Comparison of ENCODE assay signal across 8 mouse cellular contexts in genomic region chr9:31030532-31031413, GRCm38 (mm10). TPM values are rescaled to one million over a fixed set of nuclear protein-coding genes. Genes with fewer than 3 reads are reported as not detected.
A peak's percentile ranks its signal among the peaks of the same experiment; 100 is the strongest.
DNase-seq lines count a peak whose midpoint lies in the region; ATAC-seq and TF ChIP-seq lines count a peak whose summit lies in the region.

Gene Zbtb44, plus strand, starts transcription at chr9:31030644.

- no peaks in the 10 kb centered on the region for H3K9me3 ChIP-seq in kidney, embryonic 14.5 days (ENCODE audit: control insufficient read depth, low read length)
- no peaks in the 10 kb centered on the region for H3K9me3 ChIP-seq in liver, embryonic 14.5 days (ENCODE audit: control insufficient read depth, low read length)
- no peaks in the 10 kb centered on the region for H3K9me3 ChIP-seq in neural tube, embryonic 14.5 days (ENCODE audit: control insufficient read depth, low read length)

- DNase-seq in T-cell, adult 2 months (ENCODE audit: low spot score) = peak; percentile 74
- DNase-seq in embryo, embryonic 11.5 days (ENCODE audit: low read depth, low spot score) = peak; percentile 62
- DNase-seq in gastrocnemius, postnatal 4 days (ENCODE audit: low spot score in 2 of 2) = peak in 1 of 2 experiments; percentile 83
- peak; percentile 45 to 50 (median 45) for DNase-seq in liver, embryonic 14.5 days (ENCODE audit: low read depth in 3 of 3, low spot score in 3 of 3)
- peak; percentile 89 for DNase-seq in thymus, postnatal 4 days

- TF ChIP-seq CTCF in C2C12 (IDR thresholded peaks at IDR 0.05; ENCODE audit: control insufficient read depth, insufficient read depth, insufficient read length) = peak; percentile 0
- TF ChIP-seq CTCF in liver, embryonic 14.5 days (IDR thresholded peaks at IDR 0.05; ENCODE audit: low read depth) = peak; percentile 8; the same call in 1 of the 2 replicates

- H3ac ChIP-seq in C2C12 (ENCODE audit: control insufficient read depth, insufficient read length, low read depth) = peak within 1 kb of the TSS; percentile 82

- peaks cover 3% of the 10 kb centered on the region for H3K36me3 ChIP-seq in C2C12 (ENCODE audit: control insufficient read depth, insufficient read depth)
- H3K36me3 ChIP-seq in kidney, embryonic 14.5 days (ENCODE audit: control insufficient read depth, insufficient read depth, low read length) = peaks cover 8% of the 10 kb centered on the region; the same call in 1 of the 2 replicates
- no peaks in the 10 kb centered on the region for H3K36me3 ChIP-seq in liver, embryonic 14.5 days (replicated peaks; ENCODE audit: control insufficient read depth, insufficient read depth, low read depth)
- no peaks in the 10 kb centered on the region for H3K36me3 ChIP-seq in neural tube, embryonic 14.5 days (ENCODE audit: control insufficient read depth, insufficient read depth, low read length)

- peak within 1 kb of the TSS; percentile 84 for H3K9ac ChIP-seq in kidney, embryonic 14.5 days (ENCODE audit: low read depth, low read length)
- H3K9ac ChIP-seq in liver, embryonic 14.5 days (replicated peaks) = peak within 1 kb of the TSS; percentile 88
- H3K9ac ChIP-seq in neural tube, embryonic 14.5 days (replicated peaks; ENCODE audit: low read depth, low read length) = peak within 1 kb of the TSS; percentile 72

- WGBS in kidney, embryonic 14.5 days = under 1% methylated on average over 54 of the region's 79 CpGs
- WGBS in liver, embryonic 14.5 days (ENCODE audit: insufficient replicate concordance) = under 1% methylated on average over 69 of the region's 79 CpGs
- under 1% methylated on average over 45 of the region's 79 CpGs for WGBS in neural tube, embryonic 14.5 days

- peak within 1 kb of the TSS; percentile 88 for H3K4me2 ChIP-seq in kidney, embryonic 14.5 days (replicated peaks; ENCODE audit: low read depth, low read length)
- H3K4me2 ChIP-seq in liver, embryonic 14.5 days (ENCODE audit: low read depth) = peak within 1 kb of the TSS; percentile 99
- peak within 1 kb of the TSS; percentile 75 for H3K4me2 ChIP-seq in neural tube, embryonic 14.5 days (ENCODE audit: low read depth, low read length)

- H3K79me3 ChIP-seq in C2C12 (ENCODE audit: low read depth) = peaks cover 11% of the 10 kb centered on the region

- H3K79me2 ChIP-seq in C2C12 (ENCODE audit: control insufficient read depth, insufficient read depth) = peaks cover 37% of the 10 kb centered on the region

- H3K27ac ChIP-seq in kidney, embryonic 14.5 days (ENCODE audit: low read depth, low read length) = peak within 1 kb of the TSS; percentile 97
- peak within 1 kb of the TSS; percentile 88 for H3K27ac ChIP-seq in liver, embryonic 14.5 days
- H3K27ac ChIP-seq in neural tube, embryonic 14.5 days (ENCODE audit: low read depth, low read length) = peak within 1 kb of the TSS; percentile 95

- no peak for TF ChIP-seq EP300 in liver, embryonic 14.5 days (IDR thresholded peaks at IDR 0.05; ENCODE audit: low read depth)

- H3K27me3 ChIP-seq in C2C12 (ENCODE audit: control insufficient read depth, insufficient read depth, insufficient read length) = no peaks in the 10 kb centered on the region
- no peaks in the 10 kb centered on the region for H3K27me3 ChIP-seq in kidney, embryonic 14.5 days (ENCODE audit: control insufficient read depth, insufficient read depth, low read length)
- no peaks in the 10 kb centered on the region for H3K27me3 ChIP-seq in liver, embryonic 14.5 days (ENCODE audit: control insufficient read depth, insufficient read depth, low read length)
- no peaks in the 10 kb centered on the region for H3K27me3 ChIP-seq in neural tube, embryonic 14.5 days (ENCODE audit: control insufficient read depth, insufficient read depth, low read length)

- ATAC-seq in kidney, embryonic 14.5 days (ENCODE audit: low FRiP score, low TSS enrichment) = peak; percentile 90
- ATAC-seq in liver, embryonic 14.5 days (ENCODE audit: insufficient read depth) = peak; percentile 86
- ATAC-seq in neural tube, embryonic 14.5 days (ENCODE audit: low read depth) = peak; percentile 91

- 0 out of 2 replicates have a peak, but pooled peaks cover 6% of the 10 kb centered on the region for H3K4me1 ChIP-seq in kidney, embryonic 14.5 days (ENCODE audit: control insufficient read depth, insufficient read depth, low read length)
- peaks cover 11 to 12% of the 10 kb centered on the region in 2 experiments for H3K4me1 ChIP-seq in liver, embryonic 14.5 days (replicated peaks; ENCODE audit: control insufficient read depth in 2 of 2, insufficient read depth in 2 of 2, low read length in 1 of 2)
- H3K4me1 ChIP-seq in neural tube, embryonic 14.5 days (ENCODE audit: control insufficient read depth, insufficient read depth, low read length) = peaks cover 9% of the 10 kb centered on the region; the same call in 1 of the 2 replicates

- peak within 1 kb of the TSS; percentile 53 for H3K4me3 ChIP-seq in C2C12 (ENCODE audit: insufficient read depth, poor library complexity, severe bottlenecking)
- H3K4me3 ChIP-seq in kidney, embryonic 14.5 days (ENCODE audit: low read length) = peak within 1 kb of the TSS; percentile 91
- peak within 1 kb of the TSS; percentile 62 to 75 for H3K4me3 ChIP-seq in liver, embryonic 14.5 days (ENCODE audit: insufficient read depth in 1 of 2, low read depth in 2 of 2, low read length in 2 of 2)
- H3K4me3 ChIP-seq in neural tube, embryonic 14.5 days (ENCODE audit: low read depth, low read length) = peak within 1 kb of the TSS; percentile 94

TF ChIP-seq in C2C12, 6 proteins besides CTCF, POLR2A, EP300 and RAD21:
- TF ChIP-seq MAX (IDR thresholded peaks at IDR 0.05) (peak; percentile 80), FOSL1 (IDR thresholded peaks at IDR 0.05; ENCODE audit: insufficient read depth, low read length, poor library complexity, severe bottlenecking) (no peak)

RNA-seq across cellular contexts. Expression of gene Zbtb44, which starts in this region (rescaled TPM):
- polyA plus RNA-seq in C2C12 (2012; fragmentation: generic; extraction: Trizol) = 4.0 TPM
- 10 to 100 TPM; 34.6 to 42.5 TPM for total RNA-seq in gastrocnemius, postnatal 4 days (2021)
- 7.5 and 7.7 TPM in 2 replicates for polyA plus RNA-seq in kidney, embryonic 14.5 days (2014; fragmentation: Nextera tagmentation; extraction: Ambion mirVana)
- 3.0 and 4.0 TPM in 2 replicates for polyA plus RNA-seq in liver, embryonic 14.5 days (2012; rRNA removed)
- polyA plus RNA-seq in liver, embryonic 14.5 days (2014; fragmentation: Nextera tagmentation; extraction: Ambion mirVana) = 5.6 and 6.3 TPM in 2 replicates
- polyA plus RNA-seq in neural tube, embryonic 14.5 days (2014; fragmentation: Nextera tagmentation; extraction: Ambion mirVana) = 3.6 and 5.7 TPM in 2 replicates
